18 mouse cellular contexts compared by ENCODE assay signal in the genomic region with DNA sequence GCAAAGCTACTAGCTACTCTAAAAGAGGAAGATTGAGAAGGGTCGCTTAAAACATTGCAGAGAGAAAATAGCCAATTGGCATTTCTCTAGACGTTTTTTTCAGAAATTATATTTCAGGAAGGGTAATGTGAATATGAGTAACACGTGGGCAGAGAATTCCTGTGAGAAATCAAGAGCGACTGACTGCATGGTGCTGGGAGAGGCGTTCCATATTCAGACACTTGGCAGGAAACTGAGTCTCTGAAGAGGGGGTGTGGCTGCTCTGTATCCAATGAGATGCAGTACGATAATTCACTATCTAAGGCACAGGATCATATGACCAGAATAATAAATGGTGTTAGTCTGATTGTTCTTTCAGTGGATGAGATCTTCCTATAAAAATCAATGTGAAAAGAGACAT.
DNase-seq lines count a peak whose midpoint lies in the region; ATAC-seq and TF ChIP-seq lines count a peak whose summit lies in the region.
"Had no signal": no experiment of that assay in that cellular context is flagged by ENCODE, and none has a peak within 500 bp of the region (broad histone marks: within the 10 kb centered on the region; RNA-seq: fewer than 3 reads in every experiment).

No protein-coding gene starts in this region.

- H3K27ac ChIP-seq in gastrocnemius, adult 2 months, result peak overlapping the region; percentile 29; the same call in 1 of the 2 replicates
- no peak overlapping the region for H3K27ac ChIP-seq in lung, embryonic 14.5 days (ENCODE audit: low read depth)
- H3K27ac ChIP-seq: forebrain, embryonic 15.5 days; heart, embryonic 10.5 days; hindbrain, embryonic 12.5 days had no signal

- 45% methylated on average over 6 of the region's 6 CpGs for WGBS in lung, embryonic 14.5 days

- no peak; the same call in 1 of the 2 replicates for ATAC-seq in lung, embryonic 14.5 days (ENCODE audit: insufficient read depth)
- ATAC-seq: forebrain, embryonic 15.5 days; hindbrain, embryonic 16.5 days; inflammation-experienced regulatory T-cells, adult 6 months had no signal

- no peaks in the 10 kb centered on the region for H3K9me3 ChIP-seq in lung, embryonic 14.5 days (ENCODE audit: low read depth, low read length)
- H3K9me3 ChIP-seq: forebrain, embryonic 15.5 days; heart, embryonic 10.5 days; hindbrain, embryonic 12.5 days had no signal

- H3K4me1 ChIP-seq in lung, embryonic 14.5 days (ENCODE audit: insufficient read depth), result no peaks in the 10 kb centered on the region
- H3K4me1 ChIP-seq: forebrain, embryonic 15.5 days; heart, embryonic 10.5 days; hindbrain, embryonic 12.5 days had no signal

- no peak overlapping the region for H3K9ac ChIP-seq in lung, embryonic 14.5 days
- H3K9ac ChIP-seq: forebrain, embryonic 15.5 days; hindbrain, embryonic 12.5 days had no signal

- no peak for TF ChIP-seq CTCF in gastrocnemius, adult 2 months (IDR thresholded peaks at IDR 0.05)
- no peak for TF ChIP-seq CTCF in lung, embryonic 14.5 days (IDR thresholded peaks at IDR 0.05; ENCODE audit: low read depth)

- no peaks in the 10 kb centered on the region for H3K36me3 ChIP-seq in lung, embryonic 14.5 days (ENCODE audit: insufficient read depth)
- H3K36me3 ChIP-seq: forebrain, embryonic 15.5 days; heart, embryonic 10.5 days; hindbrain, embryonic 12.5 days had no signal

- no peak overlapping the region for H3K4me3 ChIP-seq in gastrocnemius, adult 2 months
- H3K4me3 ChIP-seq in lung, embryonic 14.5 days (ENCODE audit: low read depth, low read length), result no peak overlapping the region
- H3K4me3 ChIP-seq: forebrain, embryonic 15.5 days; heart, embryonic 10.5 days; hindbrain, embryonic 12.5 days had no signal

- no peak overlapping the region for H3K4me2 ChIP-seq in lung, embryonic 14.5 days
- H3K4me2 ChIP-seq: forebrain, embryonic 15.5 days; hindbrain, embryonic 12.5 days had no signal

- intact Hi-C loops in gastrocnemius, adult 2 months (cut with DNase I), result no loop called here

- H3K27me3 ChIP-seq in lung, embryonic 14.5 days (ENCODE audit: insufficient read depth, low read length), result no peaks in the 10 kb centered on the region
- H3K27me3 ChIP-seq: forebrain, embryonic 15.5 days; hindbrain, embryonic 12.5 days had no signal

- DNase-seq in gastrocnemius, adult 2 months, result peak; percentile 14
- DNase-seq in gastrocnemius, postnatal 4 days (ENCODE audit: low spot score in 2 of 2), result no peak
- peak; percentile 25 for DNase-seq in lung, embryonic 14.5 days
- no peak for DNase-seq in lung, postnatal 14 days
- DNase-seq in skeletal muscle tissue, adult 2 months (ENCODE audit: low read depth, low spot score), result peak; percentile 13
- no peak for DNase-seq in heart, adult 9 months (ENCODE audit: low spot score in 2 of 2)
- DNase-seq: adrenal gland, adult 2 months; adrenal gland, postnatal 25 days; cerebellum, adult 2 months; cerebellum, postnatal 10 days; heart, adult 11 months; heart, postnatal 10 days; heart, postnatal 4 days had no signal

Comparison
In these comparisons a context has a peak if more than half of its experiments do, and no peak if none do; other contexts are left out.
1. DNase-seq: peak in gastrocnemius, adult 2 months (single experiment), lung, embryonic 14.5 days (single experiment) and skeletal muscle tissue, adult 2 months (single experiment); none in gastrocnemius, postnatal 4 days (0 of 2), lung, postnatal 14 days (single experiment) and heart, adult 9 months (0 of 2).